Mouse (Mus musculus) thymus, postnatal 25 days (tissue): Measurements from ENCODE around the gene Ankrd28.
"Not testable (repeated sequence)": the region's sequence is repeated elsewhere in the genome, so short reads cannot be mapped to it uniquely, and the experiment has no call there.

ENCODE experiments used
- DNase-seq: peaks from one replicate; pipeline ENCODE4 v3.0.0; 2022

Gene Ankrd28

GRCm38 (mm10) chr14:31793979-31794775 lies 36.3 kb downstream of the Ankrd28 start:
- no peak for DNase-seq

DNA sequence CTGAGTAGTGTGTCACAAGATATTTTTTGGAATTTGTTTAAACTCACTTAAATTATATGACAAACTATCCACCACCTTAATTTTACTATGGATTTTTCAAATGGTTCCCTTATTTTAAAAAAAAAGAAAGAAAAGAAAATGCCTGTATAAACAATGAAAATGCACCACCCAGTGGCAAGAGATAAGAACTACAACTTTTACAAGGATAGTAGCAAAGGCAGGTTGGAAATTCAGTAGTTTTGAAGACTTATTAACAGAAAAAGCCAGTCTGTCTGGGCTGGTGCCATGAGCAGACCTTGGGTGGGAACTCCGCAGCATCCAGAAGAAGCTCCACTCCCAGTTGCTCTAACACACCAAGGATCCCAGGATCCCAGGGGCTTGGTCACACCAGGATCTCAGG lies 39.7 kb downstream of the Ankrd28 start:
- no peak for DNase-seq

GRCm38 (mm10) chr14:31786906-31787305 lies 43.5 kb downstream of the Ankrd28 start:
- no peak for DNase-seq

DNA sequence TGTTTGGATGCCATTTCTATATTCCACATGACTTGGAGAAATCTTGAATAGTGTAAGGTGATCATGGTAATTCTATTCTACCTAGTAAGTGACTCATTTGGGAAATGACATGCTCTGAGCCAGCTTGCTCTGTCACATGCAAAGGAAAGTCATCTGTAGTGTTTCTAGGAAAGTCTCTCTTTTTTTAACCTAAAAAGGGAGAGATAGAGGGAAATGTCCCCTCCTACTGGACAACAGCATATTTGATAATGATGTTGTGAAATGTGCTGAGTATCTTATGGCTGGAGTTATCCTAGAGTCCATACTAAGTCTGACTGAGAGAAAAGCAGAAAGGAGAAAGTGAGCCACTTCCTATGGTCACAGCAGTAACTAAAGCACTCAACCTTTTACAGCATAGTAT lies 44.8 kb downstream of the Ankrd28 start:
- DNase-seq: no peak

DNA sequence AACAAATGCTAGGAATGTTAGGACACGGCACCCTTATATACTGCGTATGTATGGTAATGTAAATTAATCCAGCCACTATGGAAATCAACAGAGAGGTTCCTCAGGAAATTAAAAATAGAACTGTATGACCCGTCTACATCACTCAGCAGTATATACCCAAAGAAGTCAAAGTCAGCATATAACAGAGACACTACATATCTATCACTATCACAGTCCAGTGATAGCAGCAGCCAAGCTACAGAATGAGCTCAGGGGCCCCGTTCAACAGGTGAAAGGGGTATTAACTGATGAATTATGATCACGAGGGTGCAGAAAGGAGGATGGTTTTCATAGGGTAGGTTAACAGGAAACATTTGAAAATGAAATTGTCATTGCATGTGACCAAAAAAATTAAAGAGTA lies 45.5 kb downstream of the Ankrd28 start:
- DNase-seq: no peak

DNA sequence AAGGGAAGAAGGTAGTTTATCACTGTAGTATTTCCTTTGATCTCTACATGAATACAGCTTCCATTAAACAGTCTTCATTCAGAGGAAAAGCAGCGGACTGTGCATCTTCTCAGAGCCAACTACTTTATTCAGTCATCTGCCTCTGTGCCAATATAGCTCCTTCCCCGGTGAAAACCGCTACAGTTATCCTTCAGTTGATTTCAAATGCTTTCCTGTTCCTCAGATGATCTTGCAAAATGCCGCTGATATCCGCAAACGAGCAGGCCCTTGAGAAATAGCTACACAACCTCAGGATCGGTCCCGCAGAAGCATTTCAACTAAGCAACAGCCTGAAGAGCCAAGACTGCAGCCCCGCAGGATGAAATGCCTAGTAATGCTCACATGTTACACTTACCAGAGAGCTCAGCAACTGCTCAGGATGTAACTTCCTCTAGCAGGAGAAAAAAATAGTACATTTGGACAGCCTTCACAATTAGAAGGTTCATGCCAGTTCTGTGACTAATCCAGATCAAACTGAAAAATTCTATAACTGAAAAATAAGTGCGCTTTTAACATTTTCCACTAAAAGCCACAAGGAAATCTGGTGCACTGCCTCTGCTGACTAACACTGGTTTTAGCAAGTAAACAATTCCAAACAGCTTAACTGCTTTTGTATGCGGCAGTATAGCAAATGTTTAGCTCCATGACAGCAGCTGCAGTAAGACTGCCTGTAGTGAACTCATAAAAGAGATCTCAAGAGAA lies 49.0 kb downstream of the Ankrd28 start:
- DNase-seq: peak; percentile 62

- DNase-seq: peak; percentile 29
These were observed 49.8 kb downstream of the Ankrd28 start for GRCm38 (mm10) chr14:31780412-31781233.

- no peak for DNase-seq
These were observed 56.9 kb downstream of the Ankrd28 start for GRCm38 (mm10) chr14:31773518-31773917.

- no peak for DNase-seq
These were observed 58.2 kb downstream of the Ankrd28 start for GRCm38 (mm10) chr14:31772251-31772650.

DNA sequence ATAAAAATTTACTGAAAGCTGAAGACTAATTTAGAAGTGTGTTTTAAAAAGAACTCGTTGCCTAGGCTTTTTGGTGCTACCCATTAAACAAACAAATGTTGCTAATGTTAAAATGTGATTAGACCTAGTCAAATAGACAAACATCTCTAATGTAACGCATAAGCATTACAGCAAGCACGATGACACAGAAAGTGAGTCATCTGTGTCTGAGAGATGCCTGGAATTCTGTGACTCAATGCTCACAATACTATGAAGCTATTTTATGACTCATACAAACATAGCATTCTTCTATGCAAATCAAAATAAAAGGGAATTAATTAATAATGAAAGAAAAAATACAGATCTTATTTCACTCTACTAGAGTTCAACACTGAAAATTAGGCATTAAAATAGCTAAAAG lies 61.9 kb downstream of the Ankrd28 start:
- no peak for DNase-seq

- no peak for DNase-seq
These were observed 66.4 kb downstream of the Ankrd28 start for GRCm38 (mm10) chr14:31764083-31764482.

GRCm38 (mm10) chr14:31761727-31762126 lies 68.7 kb downstream of the Ankrd28 start:
- no peak for DNase-seq

GRCm38 (mm10) chr14:31759195-31759594 lies 71.3 kb downstream of the Ankrd28 start:
- DNase-seq: no peak

GRCm38 (mm10) chr14:31758410-31758809 lies 72.0 kb downstream of the Ankrd28 start:
- not testable (repeated sequence) for DNase-seq

- no peak for DNase-seq
These were observed 82.1 kb downstream of the Ankrd28 start for GRCm38 (mm10) chr14:31748239-31748873.

DNA sequence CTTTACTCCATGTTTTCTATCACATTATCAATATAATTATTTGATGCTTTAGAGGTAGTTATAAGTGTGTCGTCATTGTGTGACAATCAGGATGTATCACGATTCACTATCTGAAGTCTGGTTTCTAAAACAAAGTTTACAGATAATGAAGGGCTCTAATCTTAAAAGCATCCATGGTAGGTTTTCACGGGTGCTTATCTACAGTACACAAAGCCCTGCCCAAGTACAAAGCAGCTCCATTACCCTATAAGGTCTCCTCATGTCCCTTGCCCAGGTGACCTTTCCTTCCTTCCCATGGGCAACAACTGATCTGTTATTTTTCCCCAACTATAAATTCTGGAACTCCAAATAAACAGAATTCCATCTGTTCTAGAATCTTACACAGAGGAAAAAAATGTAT lies 87.9 kb downstream of the Ankrd28 start:
- no peak for DNase-seq

DNA sequence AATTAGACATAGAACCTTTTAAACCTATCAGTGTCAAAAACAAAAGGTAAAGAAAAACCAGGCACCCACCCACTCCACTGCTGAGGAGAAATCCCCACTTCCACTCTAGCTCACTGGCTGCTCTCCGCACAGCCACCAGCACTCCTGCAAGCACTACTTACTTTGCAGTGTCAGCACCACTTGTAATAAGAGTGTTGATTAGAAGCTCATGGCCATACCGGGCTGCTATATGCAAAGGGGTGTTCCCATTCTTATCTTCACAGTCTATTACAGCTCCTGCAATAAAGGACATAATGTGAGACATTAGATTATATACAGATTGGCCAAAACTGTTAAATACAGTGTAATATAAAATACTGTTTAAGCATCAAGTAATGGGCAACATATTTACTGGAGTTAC lies 95.6 kb downstream of the Ankrd28 start:
- no peak for DNase-seq

- no peak for DNase-seq
These were observed 102.9 kb downstream of the Ankrd28 start for GRCm38 (mm10) chr14:31727522-31727921.

- DNase-seq: no peak
These were observed 107.7 kb downstream of the Ankrd28 start for GRCm38 (mm10) chr14:31722746-31723145.

DNA sequence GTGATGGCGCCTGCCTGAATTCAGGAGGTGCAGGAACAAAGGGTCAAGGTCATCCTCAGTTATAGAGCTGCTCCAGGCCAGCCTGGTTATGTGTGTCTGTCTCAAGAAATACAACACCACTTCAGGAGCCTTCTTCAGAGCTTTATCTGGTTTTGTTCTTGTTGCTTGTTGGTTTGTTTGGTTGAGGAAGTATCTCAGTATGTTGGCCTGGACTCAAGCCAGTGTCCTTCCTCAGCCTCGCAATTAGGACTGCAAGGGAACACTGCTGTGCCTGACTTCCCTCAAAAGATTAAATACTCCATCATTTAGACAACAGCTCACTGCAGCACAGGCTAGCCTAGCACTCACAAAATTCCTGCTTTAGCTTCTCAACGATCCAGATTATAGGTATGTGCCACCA lies 109.2 kb downstream of the Ankrd28 start:
- DNase-seq: no peak

DNA sequence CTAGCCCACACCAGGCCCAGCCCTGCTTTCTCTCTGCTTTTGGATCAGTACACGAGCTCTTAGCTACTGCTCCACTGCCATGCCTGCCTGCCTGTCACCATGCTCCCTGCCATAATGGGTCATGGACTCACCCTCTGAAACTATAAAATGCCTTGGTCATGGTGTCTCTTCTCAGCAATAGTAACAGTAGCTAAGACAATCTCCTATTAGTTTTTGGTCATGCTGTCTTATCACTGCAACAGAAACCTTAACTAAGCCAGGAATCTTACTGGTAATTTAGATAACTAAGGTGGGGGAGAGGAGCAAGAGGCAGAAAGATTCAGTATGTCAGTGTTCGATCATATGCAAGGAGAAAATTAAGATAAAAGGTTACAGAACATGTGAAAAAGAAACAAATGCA lies 112.1 kb downstream of the Ankrd28 start:
- no peak for DNase-seq

DNA sequence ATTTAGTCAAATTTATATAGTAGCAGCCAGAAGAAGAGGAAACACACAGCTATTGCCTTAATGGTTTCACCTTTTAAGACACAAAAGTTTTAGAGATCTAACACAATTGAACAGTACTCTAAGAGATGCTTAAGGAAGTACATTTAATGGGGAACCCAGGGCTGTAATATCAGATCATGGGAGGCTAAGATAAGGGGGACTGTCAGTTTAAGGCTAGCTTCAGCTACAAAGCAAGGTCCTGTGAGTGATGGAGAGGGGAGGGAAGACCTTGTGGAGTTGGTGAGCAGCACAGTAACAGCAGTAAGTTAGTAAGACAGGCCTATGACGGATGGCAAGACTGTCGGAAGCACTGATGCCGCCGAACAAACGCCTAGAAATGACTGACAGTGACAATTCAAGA lies 113.1 kb downstream of the Ankrd28 start:
- no peak for DNase-seq

DNA sequence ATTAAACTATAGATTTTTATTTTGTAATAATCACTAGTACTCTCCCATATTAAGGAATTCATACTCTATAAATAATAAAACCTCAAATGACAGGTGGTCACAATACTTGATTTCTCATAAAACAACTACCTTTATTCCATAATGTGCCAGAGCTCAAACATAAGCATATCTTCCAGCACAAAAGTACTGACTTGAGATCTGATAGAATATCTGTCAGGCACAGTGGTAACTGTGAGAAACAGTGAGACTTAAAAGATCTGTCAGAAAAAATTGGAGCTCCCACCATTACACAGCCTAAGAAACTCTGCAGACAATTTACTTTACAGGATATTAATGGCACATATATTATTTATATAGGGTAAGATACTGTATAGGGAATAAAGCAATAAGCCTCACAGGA lies 114.8 kb downstream of the Ankrd28 start:
- DNase-seq: no peak
